Mouse (Mus musculus): Measurements from ENCODE around the gene Hc. TPM values are rescaled to one million over a fixed set of nuclear protein-coding genes. Genes with fewer than 3 reads are reported as not detected.

The Hc gene
- polyA plus RNA-seq, 1 experiment from 2014 or later: 0.41 TPM

Other genes with a start within 250 kb of the Hc start
- gene Fbxw2, start 235.1 kb downstream of the Hc start, polyA plus RNA-seq (2014; fragmentation: Nextera tagmentation; extraction: Ambion mirVana): 75.3 and 91.5 TPM in 2 replicates
- 0.13 TPM in 1 of 2 replicates, not detected in the other for gene Gm34653, start 228.4 kb downstream of the Hc start, polyA plus RNA-seq (2014; fragmentation: Nextera tagmentation; extraction: Ambion mirVana)
- 0.59 TPM in 1 of 2 replicates, not detected in the other for gene Cutal, start 187.0 kb downstream of the Hc start, polyA plus RNA-seq (2014; fragmentation: Nextera tagmentation; extraction: Ambion mirVana)
- 107 and 112 TPM in 2 replicates for gene Psmd5, start 186.5 kb downstream of the Hc start, polyA plus RNA-seq (2014; fragmentation: Nextera tagmentation; extraction: Ambion mirVana)
- gene Phf19, start 147.4 kb downstream of the Hc start, polyA plus RNA-seq (2014; fragmentation: Nextera tagmentation; extraction: Ambion mirVana): 0.93 and 1.6 TPM in 2 replicates
- 0.87 and 3.3 TPM in 2 replicates for gene Traf1, start 99.7 kb downstream of the Hc start, polyA plus RNA-seq (2014; fragmentation: Nextera tagmentation; extraction: Ambion mirVana)
- gene AI182371, start 40.1 kb upstream of the Hc start, polyA plus RNA-seq (2014; fragmentation: Nextera tagmentation; extraction: Ambion mirVana): 0.36 and 0.39 TPM in 2 replicates
- 9.7 and 13.8 TPM in 2 replicates for gene Cntrl, start 48.1 kb upstream of the Hc start, polyA plus RNA-seq (2014; fragmentation: Nextera tagmentation; extraction: Ambion mirVana)
- 401 and 415 TPM in 2 replicates for gene Rab14, start 139.7 kb upstream of the Hc start, polyA plus RNA-seq (2014; fragmentation: Nextera tagmentation; extraction: Ambion mirVana)
- 8.8 and 18.9 TPM in 2 replicates for gene Gsn, start 194.9 kb upstream of the Hc start, polyA plus RNA-seq (2014; fragmentation: Nextera tagmentation; extraction: Ambion mirVana)

Data from midbrain, embryonic 14.5 days (tissue).